Mouse (Mus musculus) adrenal gland (tissue): Measurements from ENCODE around the gene Zfp57.

Experiments used
- intact Hi-C: fragments of 180-260 bp; cut with DNase I; formaldehyde crosslinking; loops from one replicate; pipeline ENCODE4 v1.15.1; 2025

Zfp57 gene

GRCm38 (mm10) chr17:37039127-37039894, 38.3 kb downstream of the Zfp57 start:
- intact Hi-C loops, result no loop called here

- intact Hi-C loops, result loop anchor here (5.0 kb wide), 4 partner anchors 37 to 152 kb away; partner anchors contain the start of gene Trim40
Measured at GRCm38 (mm10) chr17:37044651-37045244, 43.8 kb downstream of the Zfp57 start.

- intact Hi-C loops, result loop anchor here (5.0 kb wide), 3 partner anchors 48 to 153 kb away; partner anchors contain the start of gene Trim40
Measured at GRCm38 (mm10) chr17:37045611-37046311, 44.8 kb downstream of the Zfp57 start, which contains the start of gene Gabbr1. Gabbr1 (plus strand) TSS chr17:37045966.

- intact Hi-C loops, result loop anchor here (5.0 kb wide), 3 partner anchors 49 to 154 kb away; partner anchors contain the start of gene Trim40
Measured at GRCm38 (mm10) chr17:37046312-37047112, 45.5 kb downstream of the Zfp57 start.

DNA sequence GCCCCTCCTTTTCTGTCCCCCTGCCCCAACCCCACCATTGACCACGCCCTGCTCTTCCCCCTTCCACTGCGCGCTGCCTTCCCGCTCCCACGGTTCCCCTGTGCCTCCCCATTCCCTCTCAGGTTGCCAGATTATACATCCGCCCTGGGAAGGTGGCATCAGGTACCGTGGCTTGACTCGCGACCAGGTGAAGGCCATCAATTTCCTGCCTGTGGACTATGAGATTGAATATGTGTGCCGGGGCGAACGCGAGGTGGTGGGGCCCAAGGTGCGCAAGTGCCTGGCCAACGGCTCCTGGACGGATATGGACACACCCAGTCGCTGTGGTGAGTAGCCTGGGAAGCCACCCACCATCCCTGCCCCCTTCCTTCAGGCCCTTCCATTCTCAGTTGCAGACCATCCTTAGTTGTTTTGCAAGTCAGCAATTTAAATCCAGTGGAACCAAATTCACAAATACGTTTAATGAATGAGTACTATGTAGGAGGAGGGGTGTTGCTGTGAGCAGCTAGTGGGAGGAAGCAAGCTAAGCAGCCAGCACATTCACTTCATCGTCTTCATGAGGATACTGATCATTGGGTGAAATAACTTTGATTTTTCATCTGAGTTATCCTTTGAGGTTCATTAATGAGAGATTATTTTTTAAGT, 46.5 kb downstream of the Zfp57 start:
- intact Hi-C loops, result loop anchor here (5.0 kb wide), 3 partner anchors 50 to 155 kb away; partner anchors contain the start of gene Trim40

DNA sequence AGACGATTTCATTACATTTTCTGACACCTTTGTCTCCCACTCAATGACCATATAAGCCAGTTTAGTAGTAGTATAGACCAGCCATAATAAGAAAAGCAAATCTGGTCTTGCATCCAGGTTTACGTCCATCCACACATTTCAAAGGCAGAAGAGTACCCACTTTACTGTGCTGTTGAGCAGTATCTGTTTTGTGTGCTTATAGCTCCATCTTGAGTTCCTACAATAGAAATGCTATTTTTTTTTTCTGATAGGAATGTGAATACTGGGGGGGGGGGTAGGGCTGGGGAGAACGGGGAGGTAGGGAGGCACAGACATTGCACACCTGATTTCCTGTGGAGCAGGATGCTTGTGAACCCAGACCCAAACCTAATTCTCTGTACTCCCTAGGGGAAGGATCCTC, 47.0 kb downstream of the Zfp57 start:
- intact Hi-C loops, result loop anchor here (5.0 kb wide), 3 partner anchors 51 to 156 kb away; partner anchors contain the start of gene Trim40

DNA sequence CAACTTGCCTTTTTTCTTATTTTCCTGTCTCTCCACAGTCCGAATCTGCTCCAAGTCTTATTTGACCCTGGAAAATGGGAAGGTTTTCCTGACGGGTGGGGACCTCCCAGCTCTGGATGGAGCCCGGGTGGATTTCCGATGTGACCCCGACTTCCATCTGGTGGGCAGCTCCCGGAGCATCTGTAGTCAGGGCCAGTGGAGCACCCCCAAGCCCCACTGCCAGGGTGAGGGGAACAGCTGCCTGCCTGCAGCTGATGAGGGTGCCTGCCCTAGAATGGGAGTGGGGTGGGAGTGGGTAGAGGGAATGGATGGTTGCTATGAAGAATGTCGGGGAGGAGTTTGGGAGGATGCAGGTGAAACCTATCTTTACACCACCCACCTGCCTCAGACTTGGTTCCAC, 47.4 kb downstream of the Zfp57 start:
- intact Hi-C loops, result loop anchor here (5.0 kb wide), 3 partner anchors 51 to 156 kb away; partner anchors contain the start of gene Trim40

GRCm38 (mm10) chr17:37049570-37050310, 48.8 kb downstream of the Zfp57 start:
- intact Hi-C loops, result loop anchor here (5.0 kb wide), 3 partner anchors 52 to 157 kb away; partner anchors contain the start of gene Trim40

DNA sequence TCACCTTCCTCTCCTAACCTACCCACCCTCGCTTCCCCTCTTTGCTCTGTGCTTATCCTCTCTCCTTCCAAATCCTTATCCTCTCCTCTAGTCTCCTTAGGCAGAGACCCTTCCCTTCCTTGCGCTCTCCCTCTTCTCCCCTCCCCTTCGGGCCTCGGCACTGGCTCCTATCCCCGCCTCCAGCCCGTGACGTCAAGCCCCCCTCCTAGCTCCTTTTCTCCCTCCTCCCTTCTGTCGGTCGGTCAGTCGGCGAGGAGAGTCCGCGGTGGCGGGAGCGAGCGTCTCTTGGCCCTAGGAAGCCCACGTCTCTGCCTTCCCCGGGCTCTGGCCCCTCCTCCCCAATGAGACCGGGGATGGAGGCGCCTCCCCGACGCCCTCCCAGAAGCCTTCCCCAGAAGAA, 49.4 kb downstream of the Zfp57 start:
- intact Hi-C loops, result no loop called here

- intact Hi-C loops, result no loop called here
Measured at GRCm38 (mm10) chr17:37050876-37051275, 49.9 kb downstream of the Zfp57 start.

DNA sequence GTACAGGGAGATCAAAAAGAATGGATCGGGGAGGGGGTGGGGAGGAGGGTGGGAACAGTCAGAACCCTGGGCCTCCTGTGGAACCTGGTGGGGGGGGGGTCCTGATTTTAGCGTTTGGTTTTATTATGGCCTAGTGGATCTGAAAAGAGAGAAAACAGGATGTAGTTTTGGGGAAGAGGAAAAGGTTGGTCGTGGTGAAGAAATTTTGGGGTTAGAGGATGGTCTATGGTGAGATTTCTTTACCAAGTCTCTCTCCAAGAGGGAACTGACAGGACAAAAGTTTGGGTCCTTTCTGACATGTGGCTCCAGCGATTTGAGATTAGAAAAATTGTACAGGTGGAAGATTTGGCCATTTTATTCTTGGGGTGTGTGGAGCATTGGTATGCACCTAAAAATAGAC, 50.8 kb downstream of the Zfp57 start:
- intact Hi-C loops, result no loop called here

DNA sequence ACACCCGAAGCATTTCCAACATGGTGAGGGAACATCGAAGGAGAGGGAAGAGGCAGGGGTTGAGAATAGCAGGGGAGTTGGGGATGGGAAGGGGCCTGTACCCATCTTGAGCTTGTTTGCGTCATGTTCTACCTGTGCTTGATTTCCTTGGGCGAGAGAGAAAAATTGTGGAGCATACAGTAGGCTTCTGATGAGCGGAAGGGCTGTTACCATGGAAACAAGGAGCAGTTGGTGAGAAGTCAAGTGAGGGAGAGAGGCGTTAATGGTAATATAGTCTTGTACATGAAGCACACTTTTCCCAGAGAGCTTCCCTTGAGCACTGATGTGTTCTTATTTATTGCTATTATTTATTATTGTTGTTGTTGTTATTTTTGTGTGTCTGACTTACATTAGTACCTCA, 56.0 kb downstream of the Zfp57 start:
- intact Hi-C loops, result no loop called here
